In the genomic region with DNA sequence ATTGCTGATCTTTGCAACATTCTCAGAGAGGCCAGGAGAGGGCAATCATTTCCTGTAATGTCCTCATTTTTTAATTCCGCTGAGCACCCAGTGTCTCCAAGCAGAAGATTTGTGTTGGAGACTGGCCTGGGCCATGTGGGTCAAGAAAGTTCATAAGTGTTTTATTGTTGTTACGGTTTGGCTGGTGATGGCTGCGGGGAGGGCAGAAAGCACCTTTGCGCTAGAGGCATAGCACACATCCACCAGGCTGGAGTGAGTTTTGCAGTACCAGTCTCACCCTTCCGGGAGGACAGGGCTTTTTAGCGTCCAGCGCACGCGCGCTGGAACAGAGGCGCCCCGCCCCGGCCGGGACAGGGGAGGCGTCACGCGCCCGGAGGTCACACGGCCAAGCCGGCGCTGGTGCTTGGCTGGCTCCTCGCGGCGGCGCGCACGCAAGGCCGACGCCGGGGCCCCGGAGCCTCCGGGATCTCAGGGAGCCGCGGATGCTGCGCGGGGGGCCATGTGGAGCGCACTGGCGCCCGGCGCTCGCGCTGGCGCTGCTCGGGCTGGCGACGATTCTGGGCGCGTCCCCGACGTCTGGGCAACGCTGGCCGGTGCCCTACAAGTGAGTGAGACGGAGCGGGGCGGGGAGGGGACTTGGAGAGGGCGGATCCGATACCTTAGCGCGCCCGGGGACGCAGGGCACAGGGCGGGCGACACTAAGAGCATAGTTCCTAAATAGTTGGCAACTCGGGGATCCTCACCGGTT, we compare ENCODE assay signal across 8 mouse cellular contexts. TPM values are rescaled to one million over a fixed set of nuclear protein-coding genes. Genes with fewer than 3 reads are reported as not detected.
A peak's percentile ranks its signal among the peaks of the same experiment; 100 is the strongest.
DNase-seq lines count a peak whose midpoint lies in the region; ATAC-seq and TF ChIP-seq lines count a peak whose summit lies in the region.

Gene Cln5, plus strand, starts transcription at position 353 of the 748 bp plus-strand sequence.

- DNase-seq in ES-E14 (ENCODE audit: low read depth, low spot score) = peak; percentile 77
- peak; percentile 96 for DNase-seq in cerebellum, adult 11-12 months
- DNase-seq in heart, postnatal 36 days = peak; percentile 94 to 95
- DNase-seq in layer of hippocampus, adult 2 months (ENCODE audit: low spot score in 2 of 2) = peak; percentile 89 to 92
- peak; percentile 97 for DNase-seq in lung, embryonic 14.5 days
- DNase-seq in thymus, adult 2 months = peak; percentile 92

- TF ChIP-seq CTCF in layer of hippocampus, adult 2 months (conservative IDR thresholded peaks at IDR 0.05) = peak; percentile 71
- peak; percentile 56 for TF ChIP-seq CTCF in lung, embryonic 14.5 days (IDR thresholded peaks at IDR 0.05; ENCODE audit: low read depth)
- TF ChIP-seq CTCF in olfactory bulb, adult 2 months (IDR thresholded peaks at IDR 0.05; ENCODE audit: insufficient read depth, low read depth, low read length) = no peak
- TF ChIP-seq CTCF in thymus, adult 2 months (IDR thresholded peaks at IDR 0.05; ENCODE audit: borderline replicate concordance, control insufficient read depth, extremely low read depth, insufficient read depth, low read length, poor library complexity) = peak; percentile 71; the same call in 1 of the 2 replicates

- TF ChIP-seq POLR2A in olfactory bulb, adult 2 months (IDR thresholded peaks at IDR 0.05; ENCODE audit: insufficient read depth, low read depth, low read length) = peak; percentile 77
- TF ChIP-seq POLR2A in thymus, adult 2 months (IDR thresholded peaks at IDR 0.05; ENCODE audit: control insufficient read depth, extremely low read depth, insufficient read depth, low read length, poor library complexity) = peak; percentile 80

- H3K36me3 ChIP-seq in ES-E14 (ENCODE audit: control insufficient read depth, insufficient read depth, low read length, poor library complexity, severe bottlenecking) = peaks cover 16% of the 10 kb centered on the region; the same call in 1 of the 2 replicates
- H3K36me3 ChIP-seq in forebrain, embryonic 16.5 days (ENCODE audit: control insufficient read depth, insufficient read depth) = no peaks in the 10 kb centered on the region; the same call in 1 of the 2 replicates
- peaks cover 24% of the 10 kb centered on the region; the same call in 1 of the 2 replicates for H3K36me3 ChIP-seq in lung, embryonic 14.5 days (ENCODE audit: insufficient read depth)
- no peaks in the 10 kb centered on the region for H3K36me3 ChIP-seq in thymus, adult 2 months (ENCODE audit: control insufficient read depth, insufficient read depth, low read length)

- ATAC-seq in forebrain, embryonic 16.5 days = peak; percentile 96
- peak; percentile 98 for ATAC-seq in lung, embryonic 14.5 days (ENCODE audit: insufficient read depth)

- 0 out of 2 replicates have a peak, but pooled peaks cover 1% of the 10 kb centered on the region for H3K9me3 ChIP-seq in ES-E14 (ENCODE audit: control insufficient read depth, insufficient read depth, low read depth, low read length)
- H3K9me3 ChIP-seq in forebrain, embryonic 16.5 days (ENCODE audit: control insufficient read depth, low read length) = no peaks in the 10 kb centered on the region
- no peaks in the 10 kb centered on the region for H3K9me3 ChIP-seq in lung, embryonic 14.5 days (ENCODE audit: low read depth, low read length)

- peak within 1 kb of the TSS; percentile 97 for H3K4me2 ChIP-seq in forebrain, embryonic 16.5 days (ENCODE audit: low read length)
- peak within 1 kb of the TSS; percentile 97 for H3K4me2 ChIP-seq in lung, embryonic 14.5 days

- peak within 1 kb of the TSS; percentile 74 for H3K27ac ChIP-seq in ES-E14 (ENCODE audit: insufficient read depth, low read depth, low read length, poor library complexity, severe bottlenecking)
- H3K27ac ChIP-seq in forebrain, embryonic 16.5 days (ENCODE audit: low read length) = peak within 1 kb of the TSS; percentile 71
- H3K27ac ChIP-seq in layer of hippocampus, adult 2 months = peak within 1 kb of the TSS; percentile 92
- H3K27ac ChIP-seq in lung, embryonic 14.5 days (ENCODE audit: low read depth) = peak within 1 kb of the TSS; percentile 87
- peak within 1 kb of the TSS; percentile 57 for H3K27ac ChIP-seq in olfactory bulb, adult 2 months (ENCODE audit: insufficient read depth, low read depth, low read length)
- peak within 1 kb of the TSS; percentile 80 for H3K27ac ChIP-seq in thymus, adult 2 months (ENCODE audit: control insufficient read depth, insufficient read depth, low read length)

- no peaks in the 10 kb centered on the region for H3K27me3 ChIP-seq in forebrain, embryonic 16.5 days (replicated peaks; ENCODE audit: control insufficient read depth, insufficient read depth, low read length)
- H3K27me3 ChIP-seq in lung, embryonic 14.5 days (ENCODE audit: insufficient read depth, low read length) = no peaks in the 10 kb centered on the region
- no peaks in the 10 kb centered on the region for H3K27me3 ChIP-seq in thymus, adult 2 months (ENCODE audit: control insufficient read depth, insufficient read depth, low read length)

- intact Hi-C loops in heart, postnatal 36 days (cut with DNase I) = loop anchor here (1.0 to 10.0 kb wide), 8 partner anchors 17 to 625 kb away; partner anchors contain the start of gene Mycbp2

- in situ Hi-C loops in ES-E14 (cut with MboI; ENCODE audit: low sequenced_read_pairs in 2 of 2, unreplicated experiment in 2 of 2) = no loop called here

- WGBS in forebrain, embryonic 16.5 days = 0% methylated on average over 65 of the region's 65 CpGs
- WGBS in lung, embryonic 14.5 days = under 1% methylated on average over 65 of the region's 65 CpGs
- WGBS in olfactory bulb, adult 2 months = under 1% methylated on average over 64 of the region's 65 CpGs
- WGBS in thymus, adult 2 months = under 1% methylated on average over 64 of the region's 65 CpGs

- peak within 1 kb of the TSS; percentile 95 for H3K9ac ChIP-seq in ES-E14 (ENCODE audit: insufficient read depth, low read depth, low read length, poor library complexity, severe bottlenecking)
- peak within 1 kb of the TSS; percentile 77 for H3K9ac ChIP-seq in forebrain, embryonic 16.5 days (replicated peaks; ENCODE audit: low read depth, low read length)
- H3K9ac ChIP-seq in lung, embryonic 14.5 days = peak within 1 kb of the TSS; percentile 75

- H3K4me3 ChIP-seq in ES-E14 (ENCODE audit: insufficient read depth in 1 of 2, low read depth in 1 of 2, low read length in 2 of 2, poor library complexity in 1 of 2, severe bottlenecking in 1 of 2) = peak within 1 kb of the TSS; percentile 73 to 98
- H3K4me3 ChIP-seq in forebrain, embryonic 16.5 days (replicated peaks; ENCODE audit: low read length) = peak within 1 kb of the TSS; percentile 79
- H3K4me3 ChIP-seq in layer of hippocampus, adult 2 months = peak within 1 kb of the TSS; percentile 82
- peak within 1 kb of the TSS; percentile 69 for H3K4me3 ChIP-seq in lung, embryonic 14.5 days (ENCODE audit: low read depth, low read length)
- H3K4me3 ChIP-seq in olfactory bulb, adult 2 months (ENCODE audit: insufficient read depth, low read depth, low read length) = peak within 1 kb of the TSS; percentile 84
- peak within 1 kb of the TSS; percentile 90 for H3K4me3 ChIP-seq in thymus, adult 2 months (ENCODE audit: control insufficient read depth, insufficient read depth, low read length)

- H3K4me1 ChIP-seq in ES-E14 (ENCODE audit: control insufficient read depth in 2 of 2, insufficient read depth in 2 of 2, low read length in 2 of 2, poor library complexity in 1 of 2) = peaks cover 0 to 5% of the 10 kb centered on the region in 2 experiments; a peak in 2 of 4 replicates
- peaks cover 13% of the 10 kb centered on the region for H3K4me1 ChIP-seq in forebrain, embryonic 16.5 days (replicated peaks; ENCODE audit: control insufficient read depth, insufficient read depth, low read length)
- H3K4me1 ChIP-seq in lung, embryonic 14.5 days (ENCODE audit: insufficient read depth) = no peaks in the 10 kb centered on the region; the same call in 1 of the 2 replicates
- peaks cover 4% of the 10 kb centered on the region for H3K4me1 ChIP-seq in olfactory bulb, adult 2 months (ENCODE audit: control insufficient read depth, insufficient read depth, low read length)
- peaks cover 12% of the 10 kb centered on the region for H3K4me1 ChIP-seq in thymus, adult 2 months (replicated peaks; ENCODE audit: control insufficient read depth, insufficient read depth, low read length)

TF ChIP-seq in ES-E14, 5 proteins besides CTCF, POLR2A, EP300 and RAD21:
- TF ChIP-seq ZC3H11A (IDR thresholded peaks at IDR 0.05; ENCODE audit: borderline replicate concordance, low read depth, low read length) (no peak), MAFK (IDR thresholded peaks at IDR 0.05; ENCODE audit: insufficient read depth, low read depth, low read length) (no peak), ZNF384 (IDR thresholded peaks at IDR 0.05; ENCODE audit: low read depth, low read length) (no peak), HCFC1 (IDR thresholded peaks at IDR 0.05; ENCODE audit: borderline replicate concordance, insufficient read depth, low read length) (0 out of 2 replicates have a peak, but pooled peaks have one; percentile 14)

RNA-seq across cellular contexts. Expression of gene Cln5, which starts in this region (rescaled TPM):
- total RNA-seq in ES-E14 (2012; rRNA removed) = 12.0 and 26.0 TPM in 2 replicates
- polyA plus RNA-seq in forebrain, embryonic 16.5 days (2015; fragmentation: Nextera tagmentation; extraction: Ambion mirVana) = 9.4 TPM in 2 replicates
- total RNA-seq in heart, postnatal 36 days (2021) = 10 to 100 TPM; 17.0 to 18.7 TPM
- total RNA-seq in layer of hippocampus, adult 2 months (2021) = 10 to 100 TPM; 10.1 to 10.2 TPM
- 31.2 and 34.4 TPM in 2 replicates for polyA plus RNA-seq in lung, embryonic 14.5 days (2014; fragmentation: Nextera tagmentation; extraction: Ambion mirVana)
- not detected in 2 replicates for polyA plus RNA-seq in olfactory bulb, adult 2 months (2012; ENCODE audit: insufficient read depth, insufficient read length, low replicate concordance, missing spikeins)
- polyA plus RNA-seq in thymus, adult 2 months (2012; rRNA removed) = 21.6 and 23.4 TPM in 2 replicates

Comparison
In these comparisons a context has a peak if more than half of its experiments do, and no peak if none do; other contexts are left out.
1. Peak in every context shown above with its lines: DNase-seq, ATAC-seq, H3K4me3 ChIP-seq and H3K27ac ChIP-seq.
2. RNA of gene Cln5 (polyA plus RNA-seq): 31.2 to 34.4 TPM in lung, embryonic 14.5 days, 21.6 to 23.4 TPM in thymus, adult 2 months and 9.4 TPM in forebrain, embryonic 16.5 days; not detected in olfactory bulb, adult 2 months; every median in the first group is over 10 times any median in the second.